Mouse (Mus musculus) forebrain, embryonic 13.5 days (tissue): ENCODE measurements around the gene Gm11444. TPM values are rescaled to one million over a fixed set of nuclear protein-coding genes. Genes with fewer than 3 reads are reported as not detected.

Experiments
- ATAC-seq: fragments of 200-750 bp; cut with Nextera tagmentation; 2 replicates; pipeline ENCODE4 v1.8.0; 2017
- H3K27ac ChIP-seq: fragments of 300-500 bp; sonication (generic); 2 replicates; pipeline ENCODE4 v1.5.1; 2015; ENCODE audit warnings: inconsistent platforms, mild to moderate bottlenecking, moderate library complexity
- H3K27me3 ChIP-seq: fragments of 300-500 bp; sonication (generic); 2 replicates; pipeline ENCODE4 v1.6.1; 2015; ENCODE audit warnings: mild to moderate bottlenecking, inconsistent platforms
- H3K36me3 ChIP-seq: fragments of 300-500 bp; sonication (generic); 2 replicates; pipeline ENCODE4 v1.6.1; 2015; ENCODE audit warnings: mild to moderate bottlenecking, inconsistent platforms; ENCODE audit not compliant: poor library complexity, severe bottlenecking
- H3K4me1 ChIP-seq: fragments of 300-500 bp; sonication (generic); 2 replicates; pipeline ENCODE4 v1.6.1; 2015; ENCODE audit warnings: inconsistent platforms
- H3K4me2 ChIP-seq: fragments of 300-500 bp; sonication (generic); 2 replicates; pipeline ENCODE4 v1.6.1; 2015; ENCODE audit warnings: inconsistent platforms, mild to moderate bottlenecking, moderate library complexity
- H3K4me3 ChIP-seq: fragments of 300-500 bp; sonication (generic); 2 replicates; pipeline ENCODE4 v1.5.1; 2015; ENCODE audit warnings: mild to moderate bottlenecking, inconsistent platforms
- H3K9ac ChIP-seq: fragments of 300-500 bp; sonication (generic); 2 replicates; pipeline ENCODE4 v1.6.1; 2015; ENCODE audit warnings: mild to moderate bottlenecking, inconsistent platforms
- H3K9me3 ChIP-seq: fragments of 300-500 bp; sonication (generic); replicated peaks from 2 replicates; pipeline ENCODE4 v1.6.1; 2016; ENCODE audit warnings: inconsistent platforms
- WGBS: fragments of 180-500 bp; shearing (Covaris S2); methylation state at CpG from one replicate; pipeline ENCODE4 v1.1.7; 2015; 5-methylcytosine and 5-hydroxymethylcytosine counted together
- polyA plus RNA-seq: library from polyadenylated mRNA; unstranded; fragments of >200 nt; fragmentation: Nextera tagmentation; extraction: Ambion mirVana; gene quantifications from 2 replicates; pipeline ENCODE4 v1.2.1, GENCODE M21; 2015

The Gm11444 gene
- polyA plus RNA-seq, 1 experiment from 2014 or later = not detected

DNA sequence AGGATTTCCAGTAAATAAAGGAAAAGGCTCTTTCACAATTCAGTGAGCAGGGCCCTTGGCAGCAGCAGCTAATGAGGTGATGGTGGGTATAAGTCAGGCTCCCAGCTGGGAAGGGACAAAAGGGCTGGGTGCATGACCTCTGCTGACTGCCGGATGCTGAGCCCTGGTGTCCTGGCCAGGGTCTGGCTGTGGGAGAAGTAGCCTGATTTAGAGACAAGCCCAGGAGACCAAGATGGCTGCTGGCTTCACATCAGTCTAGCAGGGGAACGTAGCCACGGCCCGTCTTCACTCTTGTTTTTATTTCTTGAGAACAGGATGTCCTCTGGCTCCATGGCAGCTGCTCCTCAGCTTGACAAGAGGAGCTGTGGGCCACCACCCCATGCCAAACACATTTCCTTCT lies 3.6 kb downstream of the Gm11444 start:
- Histone ChIP-seq H3K9me3 (no peaks in the 10 kb centered on the region), H3K9ac (no peak overlapping the region), H3K36me3 (no peaks in the 10 kb centered on the region), H3K27me3 (peaks cover 78% of the 10 kb centered on the region), H3K27ac (no peak overlapping the region), H3K4me3 (no peak overlapping the region), H3K4me2 (no peak overlapping the region), H3K4me1 (peaks cover 28% of the 10 kb centered on the region)
- no peak for ATAC-seq
- 50% methylated on average over 4 of the region's 4 CpGs for WGBS

DNA sequence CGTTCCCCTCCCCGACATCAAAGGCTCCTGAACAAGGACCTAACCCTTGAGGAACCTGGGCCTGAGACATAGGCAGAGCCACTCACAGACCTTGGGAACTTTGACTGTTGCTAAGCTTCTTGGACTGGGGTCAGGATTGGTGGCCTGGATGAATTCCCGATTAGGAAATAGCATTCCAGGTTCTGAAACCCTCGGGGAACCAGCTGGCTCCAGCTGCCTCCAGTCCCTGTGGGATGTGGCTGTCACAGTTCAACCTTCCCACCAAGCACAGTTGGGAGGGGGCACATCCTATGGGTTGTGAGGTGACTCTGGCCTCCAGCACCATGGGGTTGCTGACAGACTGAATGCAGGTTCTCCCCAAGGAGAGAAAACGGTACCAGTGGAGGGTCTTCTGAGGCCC lies 4.2 kb downstream of the Gm11444 start:
- 58% methylated on average over 5 of the region's 5 CpGs for WGBS
- Histone ChIP-seq H3K27me3 (peaks cover 79% of the 10 kb centered on the region), H3K27ac (no peak overlapping the region), H3K4me2 (no peak overlapping the region), H3K36me3 (no peaks in the 10 kb centered on the region), H3K9ac (no peak overlapping the region), H3K4me1 (peaks cover 28% of the 10 kb centered on the region), H3K9me3 (no peaks in the 10 kb centered on the region), H3K4me3 (no peak overlapping the region)
- no peak for ATAC-seq

DNA sequence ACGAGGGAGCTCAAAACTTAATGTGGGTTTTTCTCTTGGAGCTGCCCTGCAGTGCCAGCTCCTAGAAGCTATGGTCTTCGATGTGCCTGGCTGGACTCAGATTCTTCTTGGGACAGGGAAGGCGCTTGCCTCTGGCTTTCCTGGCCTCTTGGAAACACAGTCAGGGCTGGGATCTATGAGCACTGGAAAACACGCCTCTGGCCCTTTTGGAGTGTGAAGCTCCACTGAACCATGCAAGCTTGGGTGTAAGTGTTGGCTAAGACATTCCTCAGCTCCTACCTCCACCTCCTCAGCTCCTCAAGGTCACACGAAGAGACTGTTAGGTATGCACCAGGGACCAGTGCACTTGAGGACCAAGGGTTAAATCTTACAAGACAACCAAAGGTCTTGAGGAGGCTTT lies 5.2 kb downstream of the Gm11444 start:
- no peak overlapping the region for H3K27ac ChIP-seq
- 29% methylated on average over 5 of the region's 5 CpGs for WGBS
- H3K4me2 ChIP-seq = peak overlapping the region; percentile 79; the same call in 1 of the 2 replicates
- peaks cover 32% of the 10 kb centered on the region for H3K4me1 ChIP-seq
- H3K4me3 ChIP-seq = no peak overlapping the region
- no peak overlapping the region for H3K9ac ChIP-seq
- no peaks in the 10 kb centered on the region for H3K9me3 ChIP-seq
- H3K36me3 ChIP-seq = no peaks in the 10 kb centered on the region
- ATAC-seq = no peak
- peaks cover 83% of the 10 kb centered on the region for H3K27me3 ChIP-seq

DNA sequence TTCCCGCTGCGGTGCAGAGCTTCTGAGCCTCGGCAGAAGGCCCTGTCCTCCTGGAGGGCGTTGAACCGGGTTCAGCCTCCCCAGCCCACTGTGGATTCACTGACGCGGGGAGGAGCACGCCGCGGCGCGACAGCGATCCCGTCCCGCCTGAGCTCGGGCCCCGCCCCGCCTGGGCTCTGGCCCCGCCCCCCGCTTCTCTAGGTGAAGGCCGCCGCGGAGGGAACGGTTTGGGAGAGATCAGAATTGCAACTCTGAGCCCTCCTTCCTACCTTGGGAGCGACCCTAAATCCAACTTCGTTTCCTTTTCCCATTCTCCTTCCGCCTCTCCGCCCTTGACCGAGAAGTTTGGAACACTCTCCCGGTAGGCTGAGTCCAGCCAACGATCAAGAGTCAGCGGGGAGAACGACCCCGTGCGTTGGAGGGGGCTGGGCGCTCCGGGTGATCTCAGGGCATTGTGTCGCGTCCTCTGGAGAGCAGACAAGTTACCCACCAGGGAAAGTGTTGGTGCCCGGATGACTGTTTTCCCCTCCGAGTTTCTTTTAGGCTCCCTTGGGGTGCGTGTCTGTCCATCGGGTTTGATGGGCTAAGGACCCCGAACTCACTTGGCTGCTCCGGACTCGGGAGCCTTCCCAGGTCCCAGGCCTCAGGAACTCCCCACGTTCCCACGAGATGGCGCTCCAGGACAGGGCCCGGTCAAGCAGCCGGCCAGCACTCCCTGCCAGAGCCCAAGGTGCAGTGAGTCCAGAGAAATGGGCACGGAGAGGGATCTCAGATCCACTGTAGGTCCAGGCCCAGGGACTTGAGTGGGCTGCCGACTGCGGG lies 5.8 kb downstream of the Gm11444 start:
- Histone ChIP-seq H3K36me3 (no peaks in the 10 kb centered on the region), H3K27me3 (peaks cover 87% of the 10 kb centered on the region), H3K9me3 (no peaks in the 10 kb centered on the region), H3K4me3 (peak overlapping the region; percentile 44), H3K4me1 (peaks cover 32% of the 10 kb centered on the region), H3K27ac (no peak overlapping the region), H3K9ac (peak overlapping the region; percentile 58), H3K4me2 (peak overlapping the region; percentile 79)
- WGBS = under 1% methylated on average over 54 of the region's 54 CpGs
- ATAC-seq = peak; percentile 37

DNA sequence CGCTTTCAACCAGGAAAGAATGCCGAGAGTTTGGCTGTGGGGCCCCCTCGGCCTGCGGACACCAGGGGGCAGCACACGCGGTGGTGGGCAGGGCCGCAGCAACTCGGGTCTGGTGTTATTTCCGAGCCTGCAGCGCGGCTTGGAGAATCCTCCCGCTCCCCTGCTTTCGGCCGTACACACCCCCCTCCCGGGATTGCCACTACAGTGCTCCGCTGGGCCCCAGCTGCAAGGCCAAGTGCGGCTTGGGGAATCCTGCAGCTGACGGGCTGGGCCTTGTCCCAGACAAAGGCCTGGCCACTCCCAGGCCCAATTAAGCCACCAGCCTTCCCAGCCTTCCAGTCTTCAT lies 6.8 kb downstream of the Gm11444 start:
- peak overlapping the region; percentile 79 for H3K4me2 ChIP-seq
- no peak overlapping the region for H3K27ac ChIP-seq
- peak overlapping the region; percentile 44 for H3K4me3 ChIP-seq
- H3K9me3 ChIP-seq = no peaks in the 10 kb centered on the region
- peaks cover 93% of the 10 kb centered on the region for H3K27me3 ChIP-seq
- peak; percentile 67 for ATAC-seq
- H3K36me3 ChIP-seq = no peaks in the 10 kb centered on the region
- H3K9ac ChIP-seq = peak overlapping the region; percentile 3; the same call in 1 of the 2 replicates
- H3K4me1 ChIP-seq = peaks cover 32% of the 10 kb centered on the region
- WGBS = under 1% methylated on average over 18 of the region's 18 CpGs

DNA sequence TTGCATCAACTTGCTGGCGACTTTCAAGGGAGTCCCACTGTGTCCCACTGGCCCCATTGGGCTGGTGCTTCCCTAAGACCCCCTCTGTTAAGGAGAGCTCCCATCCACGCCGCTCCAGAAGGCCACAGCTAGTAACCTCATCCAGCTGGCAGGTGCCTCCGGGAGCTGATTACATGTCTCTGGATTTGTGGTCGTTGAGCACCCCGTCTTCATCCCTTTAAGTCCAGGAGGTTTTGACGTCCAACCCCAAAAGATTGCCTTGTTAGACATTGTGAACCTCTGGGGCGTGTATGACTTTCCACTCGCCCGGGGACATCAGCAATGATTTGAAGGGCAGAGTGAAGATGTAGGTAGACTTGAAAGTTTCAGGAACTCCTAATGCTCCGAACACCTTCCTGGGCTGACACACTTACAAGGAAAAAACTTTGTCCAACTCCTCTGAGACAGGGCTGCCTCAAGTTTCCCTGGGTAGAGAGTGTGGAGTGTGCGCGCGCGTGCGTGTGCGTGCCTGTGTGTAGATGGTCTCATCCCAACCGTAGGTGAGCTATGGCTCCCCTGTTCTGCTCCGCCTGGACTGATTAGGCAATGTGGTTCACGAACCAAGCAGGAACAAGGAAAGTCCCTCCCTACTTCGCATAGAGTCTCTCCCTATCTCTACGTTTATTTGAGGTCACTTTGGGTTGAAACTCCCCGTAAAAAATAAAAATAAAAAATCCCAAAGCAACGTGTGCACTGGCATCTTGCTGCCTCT lies 7.4 kb downstream of the Gm11444 start:
- H3K9me3 ChIP-seq = no peaks in the 10 kb centered on the region
- H3K4me3 ChIP-seq = peak overlapping the region; percentile 44
- WGBS = 4% methylated on average over 24 of the region's 24 CpGs
- no peak overlapping the region for H3K27ac ChIP-seq
- no peak for ATAC-seq
- peak overlapping the region; percentile 79 for H3K4me2 ChIP-seq
- peak overlapping the region; percentile 3; the same call in 1 of the 2 replicates for H3K9ac ChIP-seq
- H3K36me3 ChIP-seq = no peaks in the 10 kb centered on the region
- H3K27me3 ChIP-seq = peaks cover 95% of the 10 kb centered on the region
- H3K4me1 ChIP-seq = peaks cover 37% of the 10 kb centered on the region

DNA sequence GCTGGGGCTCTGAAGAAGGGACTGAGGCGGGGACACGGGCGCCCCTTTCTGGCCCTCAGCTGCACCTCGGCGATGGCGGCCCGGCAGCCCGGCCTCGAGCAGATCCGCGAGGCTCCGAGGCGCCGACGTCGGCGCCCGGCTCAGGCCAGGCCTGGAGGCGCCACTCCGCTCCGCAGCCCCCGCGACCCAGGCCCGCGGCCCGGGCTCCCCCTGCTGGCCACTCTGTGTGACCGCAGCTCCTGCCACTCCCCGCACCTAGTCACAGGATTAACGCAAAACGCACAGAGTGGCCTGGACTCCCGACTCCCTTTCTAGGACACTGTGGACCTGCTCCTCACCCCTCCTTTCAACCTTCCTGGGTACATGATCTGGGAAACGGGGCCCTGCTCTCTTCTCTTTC lies 8.2 kb downstream of the Gm11444 start:
- H3K27me3 ChIP-seq = peaks cover 99% of the 10 kb centered on the region
- H3K27ac ChIP-seq = no peak overlapping the region
- under 1% methylated on average over 32 of the region's 32 CpGs for WGBS
- peak overlapping the region; percentile 34 for H3K4me3 ChIP-seq
- H3K9ac ChIP-seq = peak overlapping the region; percentile 43; the same call in 1 of the 2 replicates
- peaks cover 44% of the 10 kb centered on the region for H3K4me1 ChIP-seq
- peak overlapping the region; percentile 64 for H3K4me2 ChIP-seq
- no peaks in the 10 kb centered on the region for H3K36me3 ChIP-seq
- ATAC-seq = peak; percentile 68
- no peaks in the 10 kb centered on the region for H3K9me3 ChIP-seq

DNA sequence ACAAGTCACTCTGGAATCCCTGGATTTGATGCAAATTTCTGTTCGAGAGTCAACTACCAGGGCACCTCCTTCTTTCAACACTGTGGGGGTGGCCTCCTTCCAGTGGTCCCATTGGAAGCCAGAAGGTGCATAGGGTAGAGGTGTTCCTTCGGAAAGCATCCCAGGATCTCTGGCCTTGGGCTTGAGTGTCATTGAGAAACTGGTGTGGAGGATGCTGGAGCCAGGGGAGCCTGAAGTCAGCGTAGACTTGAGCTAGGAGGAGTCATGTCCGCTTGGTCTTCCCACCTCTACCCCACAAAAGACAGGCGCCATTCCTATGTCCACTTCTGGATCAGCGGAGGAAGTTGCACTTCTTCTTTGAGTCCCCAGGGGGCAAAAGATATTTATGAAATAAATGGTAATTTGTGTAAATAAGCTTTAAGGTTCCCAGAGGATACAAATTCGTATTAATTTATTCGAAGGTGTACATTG lies 8.9 kb downstream of the Gm11444 start:
- H3K36me3 ChIP-seq = no peaks in the 10 kb centered on the region
- no peak for ATAC-seq
- no peak overlapping the region for H3K27ac ChIP-seq
- no peak overlapping the region for H3K9ac ChIP-seq
- H3K4me3 ChIP-seq = no peak overlapping the region
- 8% methylated on average over 8 of the region's 8 CpGs for WGBS
- peak overlapping the region; percentile 64 for H3K4me2 ChIP-seq
- peaks cover 99% of the 10 kb centered on the region for H3K27me3 ChIP-seq
- H3K9me3 ChIP-seq = no peaks in the 10 kb centered on the region
- H3K4me1 ChIP-seq = peaks cover 48% of the 10 kb centered on the region

DNA sequence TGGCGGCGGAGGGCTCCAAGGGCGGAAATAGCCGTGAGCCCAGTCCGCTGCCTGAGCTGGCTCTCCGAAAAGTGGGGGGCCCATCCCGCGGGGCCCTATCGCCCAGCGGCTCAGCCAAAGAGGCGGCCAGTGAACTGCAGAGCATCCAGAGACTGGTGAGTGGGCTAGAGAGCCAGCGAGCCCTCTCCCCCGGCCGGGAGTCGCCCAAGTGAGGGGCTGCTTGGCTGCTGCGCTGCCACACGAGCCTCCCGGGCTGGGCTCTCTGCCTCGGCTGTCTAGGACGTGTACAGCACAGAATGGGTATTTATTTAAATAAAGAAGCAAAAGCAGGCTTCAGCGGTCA lies 9.4 kb downstream of the Gm11444 start:
- peak overlapping the region; percentile 15; the same call in 1 of the 2 replicates for H3K4me2 ChIP-seq
- H3K4me1 ChIP-seq = peaks cover 48% of the 10 kb centered on the region
- ATAC-seq = no peak
- H3K4me3 ChIP-seq = peak overlapping the region; percentile 14
- peaks cover 99% of the 10 kb centered on the region for H3K27me3 ChIP-seq
- WGBS = 3% methylated on average over 21 of the region's 21 CpGs
- H3K36me3 ChIP-seq = no peaks in the 10 kb centered on the region
- no peaks in the 10 kb centered on the region for H3K9me3 ChIP-seq
- no peak overlapping the region for H3K27ac ChIP-seq
- no peak overlapping the region for H3K9ac ChIP-seq

DNA sequence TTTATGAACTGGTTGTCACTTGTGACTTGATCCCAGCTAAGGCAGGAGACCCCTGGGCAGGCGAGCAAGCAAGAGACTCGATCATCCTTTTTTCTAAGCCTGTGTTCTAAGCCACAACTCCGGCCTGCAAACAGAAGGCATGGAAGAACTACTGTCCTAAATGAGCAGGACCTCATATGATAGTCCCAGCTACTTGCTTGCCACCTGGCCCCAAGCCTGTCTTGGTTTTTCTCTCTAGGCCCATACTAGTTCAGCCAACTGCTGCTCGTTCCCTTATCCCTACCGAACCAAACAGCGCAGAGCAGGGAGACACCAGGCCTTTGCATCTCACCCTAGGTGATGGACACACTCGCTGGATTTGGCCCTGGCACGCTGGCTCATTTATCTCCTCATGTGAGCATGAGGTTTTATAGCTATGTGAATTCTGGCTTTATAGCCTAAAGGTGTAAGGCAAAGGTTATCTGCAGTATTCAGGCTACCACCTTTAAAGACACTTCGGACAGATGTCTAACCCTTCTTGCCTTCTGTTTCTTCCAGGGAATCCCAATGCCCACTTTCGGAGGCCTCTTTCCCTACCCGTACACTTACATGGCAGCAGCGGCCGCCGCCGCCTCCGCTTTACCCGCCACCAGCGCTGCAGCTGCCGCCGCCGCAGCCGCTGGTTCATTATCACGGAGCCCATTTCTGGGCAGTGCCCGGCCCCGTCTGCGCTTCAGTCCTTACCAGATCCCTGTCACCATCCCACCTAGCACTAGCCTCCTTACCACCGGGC lies 9.9 kb downstream of the Gm11444 start:
- Histone ChIP-seq H3K4me3 (peak overlapping the region; percentile 14), H3K4me1 (peaks cover 48% of the 10 kb centered on the region), H3K4me2 (peak overlapping the region; percentile 15; the same call in 1 of the 2 replicates), H3K9ac (no peak overlapping the region), H3K36me3 (no peaks in the 10 kb centered on the region), H3K9me3 (no peaks in the 10 kb centered on the region), H3K27me3 (peaks cover 99% of the 10 kb centered on the region), H3K27ac (no peak overlapping the region)
- WGBS = 4% methylated on average over 27 of the region's 27 CpGs
- ATAC-seq = no peak

DNA sequence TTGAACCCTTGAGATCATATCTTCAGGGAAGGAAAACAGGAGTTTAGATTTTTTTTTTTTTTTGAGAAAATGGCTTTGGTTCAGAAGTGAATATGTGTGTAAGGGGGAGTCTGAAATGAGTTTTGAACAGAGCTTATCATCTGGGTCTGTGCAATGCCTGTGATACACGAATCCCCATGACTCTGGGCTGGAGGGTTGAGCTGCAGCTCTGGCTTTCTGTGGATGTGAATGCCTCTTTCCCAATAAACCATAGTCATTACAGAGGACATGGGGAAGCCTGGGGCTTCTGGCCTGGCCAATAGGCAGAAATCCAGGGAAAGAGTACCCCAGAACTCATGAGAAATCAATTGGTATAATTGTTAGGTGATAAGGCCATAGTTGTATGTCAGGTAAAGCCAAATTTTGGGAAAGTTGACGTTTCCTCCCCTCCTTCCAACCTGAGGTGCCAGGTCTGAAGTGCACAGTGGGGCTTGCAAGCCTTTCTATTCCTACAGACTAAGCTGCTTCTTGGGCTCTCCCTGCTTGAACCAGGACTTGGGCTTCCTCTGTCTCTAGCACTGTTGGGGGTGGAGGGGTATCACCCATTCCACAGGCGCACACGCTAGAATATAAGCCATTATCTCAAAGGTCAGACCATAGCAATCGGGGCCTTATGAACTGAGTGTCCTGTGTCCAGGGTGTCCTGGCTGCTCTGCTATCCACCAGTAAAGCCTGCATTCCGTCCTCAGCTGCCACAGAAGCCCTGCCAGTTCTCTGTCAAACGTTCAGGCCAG lies 10.7 kb downstream of the Gm11444 start:
- Histone ChIP-seq H3K9me3 (no peaks in the 10 kb centered on the region), H3K4me3 (no peak overlapping the region), H3K4me1 (peaks cover 46% of the 10 kb centered on the region), H3K27me3 (peaks cover 99% of the 10 kb centered on the region), H3K4me2 (no peak overlapping the region), H3K27ac (no peak overlapping the region), H3K9ac (no peak overlapping the region), H3K36me3 (no peaks in the 10 kb centered on the region)
- WGBS = 8% methylated on average over 7 of the region's 7 CpGs
- ATAC-seq = no peak
